Mouse (Mus musculus) liver, embryonic 16.5 days (tissue): Measurements from ENCODE around the gene Prrx1. TPM values are rescaled to one million over a fixed set of nuclear protein-coding genes. Genes with fewer than 3 reads are reported as not detected.

Experiments
- ATAC-seq: fragments of 200-750 bp; cut with Nextera tagmentation; 2 replicates; pipeline ENCODE4 v1.8.0; 2017; ENCODE audit warnings: low read depth, mild to moderate bottlenecking, moderate number of reproducible peaks, moderate library complexity
- H3K27ac ChIP-seq: fragments of 300-500 bp; sonication (generic); 2 replicates; pipeline ENCODE4 v1.5.1; 2014; ENCODE audit warnings: mild to moderate bottlenecking, low read length
- H3K27me3 ChIP-seq: fragments of 300-500 bp; sonication (generic); 2 replicates; pipeline ENCODE4 v1.6.1; 2014; ENCODE audit warnings: low read depth, low read length, mixed read lengths; ENCODE audit not compliant: control insufficient read depth, insufficient read depth
- H3K36me3 ChIP-seq: fragments of 300-500 bp; sonication (generic); 2 replicates; pipeline ENCODE4 v1.6.1; 2014; ENCODE audit warnings: mild to moderate bottlenecking; ENCODE audit not compliant: control insufficient read depth, insufficient read depth
- H3K4me1 ChIP-seq: fragments of 300-500 bp; sonication (generic); 2 replicates; pipeline ENCODE4 v1.6.1; 2014; ENCODE audit warnings: low read depth, low read length, mixed read lengths; ENCODE audit not compliant: control insufficient read depth
- H3K4me2 ChIP-seq: fragments of 300-500 bp; sonication (generic); 2 replicates; pipeline ENCODE4 v1.6.1; 2014; ENCODE audit warnings: low read depth, low read length, mixed read lengths
- H3K4me3 ChIP-seq: fragments of 300-500 bp; sonication (generic); 2 replicates; pipeline ENCODE4 v1.5.1; 2014; ENCODE audit warnings: low read depth, mild to moderate bottlenecking, low read length
- H3K9ac ChIP-seq: fragments of 300-500 bp; sonication (generic); 2 replicates; pipeline ENCODE4 v1.6.1; 2014; ENCODE audit warnings: low read depth, low read length
- H3K9me3 ChIP-seq: fragments of 300-500 bp; sonication (generic); replicated peaks from 2 replicates; pipeline ENCODE4 v1.6.1; 2016; ENCODE audit warnings: low read length; ENCODE audit not compliant: control insufficient read depth
- WGBS: fragments of 180-500 bp; shearing (Covaris S2); extraction: QIAGEN DNeasy Blood & Tissue Kit; methylation state at CpG from one replicate; pipeline ENCODE4 v1.1.7; 2014; ENCODE audit not compliant: insufficient replicate concordance; 5-methylcytosine and 5-hydroxymethylcytosine counted together
- polyA plus RNA-seq: library from polyadenylated mRNA; unstranded; fragments of >200 nt; fragmentation: Nextera tagmentation; extraction: Ambion mirVana; gene quantifications from 2 replicates; pipeline ENCODE4 v1.2.1, GENCODE M21; 2015

Gene Prrx1
- 0.25 and 0.28 TPM in 2 replicates for polyA plus RNA-seq

GRCm38 (mm10) chr1:163313101-163313773 is at the start of gene Prrx1:
TSS of gene Prrx1 (minus strand) at chr1:163313710.
- 2% methylated on average over 17 of the region's 17 CpGs for WGBS
- Histone ChIP-seq H3K27me3 (peaks cover 68% of the 10 kb centered on the region), H3K27ac (no peak within 1 kb of the TSS), H3K4me2 (peak within 1 kb of the TSS; percentile 53), H3K9ac (no peak within 1 kb of the TSS), H3K4me3 (peak within 1 kb of the TSS; percentile 43), H3K4me1 (no peaks in the 10 kb centered on the region; the same call in 1 of the 2 replicates), H3K9me3 (no peaks in the 10 kb centered on the region), H3K36me3 (no peaks in the 10 kb centered on the region)
- ATAC-seq: no peak

- Histone ChIP-seq H3K9me3 (no peaks in the 10 kb centered on the region), H3K36me3 (no peaks in the 10 kb centered on the region), H3K27ac (no peak overlapping the region), H3K4me1 (no peaks in the 10 kb centered on the region), H3K4me2 (no peak overlapping the region), H3K4me3 (no peak overlapping the region), H3K9ac (no peak overlapping the region), H3K27me3 (no peaks in the 10 kb centered on the region)
- ATAC-seq: no peak
- WGBS: 59% methylated on average over 8 of the region's 8 CpGs
Measured at GRCm38 (mm10) chr1:163362202-163362601, 48.7 kb upstream of the Prrx1 start.

- no peak for ATAC-seq
- no peaks in the 10 kb centered on the region for H3K4me1 ChIP-seq
Measured at GRCm38 (mm10) chr1:163361376-163361775, 47.9 kb upstream of the Prrx1 start.

GRCm38 (mm10) chr1:163360796-163361195 is 47.3 kb upstream of the Prrx1 start:
- 51% methylated on average over 6 of the region's 6 CpGs for WGBS

More at GRCm38 (mm10) chr1:163361376-163361775, 47.9 kb upstream of the Prrx1 start:
- H3K27ac ChIP-seq: no peak overlapping the region
- no peaks in the 10 kb centered on the region for H3K36me3 ChIP-seq
- no peak overlapping the region for H3K4me3 ChIP-seq
- 62% methylated on average over 5 of the region's 5 CpGs for WGBS
- H3K9ac ChIP-seq: no peak overlapping the region
- no peaks in the 10 kb centered on the region for H3K27me3 ChIP-seq
- no peaks in the 10 kb centered on the region for H3K9me3 ChIP-seq
- no peak overlapping the region for H3K4me2 ChIP-seq

GRCm38 (mm10) chr1:163359521-163359920 is 46.0 kb upstream of the Prrx1 start:
- Histone ChIP-seq H3K36me3 (no peaks in the 10 kb centered on the region), H3K4me1 (no peaks in the 10 kb centered on the region), H3K27ac (no peak overlapping the region), H3K27me3 (no peaks in the 10 kb centered on the region), H3K9ac (no peak overlapping the region), H3K9me3 (no peaks in the 10 kb centered on the region), H3K4me2 (no peak overlapping the region), H3K4me3 (no peak overlapping the region)
- WGBS: 71% methylated on average over 3 of the region's 3 CpGs
- no peak for ATAC-seq

More at GRCm38 (mm10) chr1:163360796-163361195, 47.3 kb upstream of the Prrx1 start:
- Histone ChIP-seq H3K4me3 (no peak overlapping the region), H3K27me3 (no peaks in the 10 kb centered on the region), H3K4me1 (no peaks in the 10 kb centered on the region), H3K4me2 (no peak overlapping the region), H3K27ac (no peak overlapping the region), H3K9ac (no peak overlapping the region), H3K36me3 (no peaks in the 10 kb centered on the region), H3K9me3 (no peaks in the 10 kb centered on the region)
- ATAC-seq: no peak

DNA sequence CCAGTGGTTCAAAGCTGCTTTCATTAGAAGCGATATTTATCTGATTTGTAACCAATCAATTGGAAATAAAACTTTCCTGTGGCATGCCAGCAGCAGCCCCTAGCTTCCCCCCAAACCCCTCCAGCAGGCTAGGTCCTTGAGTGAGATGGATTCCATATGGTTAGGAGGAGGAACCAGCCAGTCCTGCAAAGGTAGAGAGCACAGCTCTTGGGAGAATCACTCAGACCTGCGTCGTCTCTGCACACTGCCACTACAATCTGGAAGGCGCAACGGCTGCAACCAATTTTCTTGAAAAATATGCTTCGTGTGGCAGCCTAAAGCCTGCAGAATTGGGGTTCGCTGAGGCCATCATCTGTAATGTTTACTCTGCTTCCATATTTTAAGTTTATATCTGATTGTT is 44.7 kb upstream of the Prrx1 start:
- Histone ChIP-seq H3K9me3 (no peaks in the 10 kb centered on the region), H3K4me2 (no peak overlapping the region), H3K27ac (no peak overlapping the region), H3K4me3 (no peak overlapping the region), H3K27me3 (no peaks in the 10 kb centered on the region), H3K4me1 (no peaks in the 10 kb centered on the region), H3K9ac (no peak overlapping the region), H3K36me3 (no peaks in the 10 kb centered on the region)
- WGBS: 57% methylated on average over 7 of the region's 7 CpGs
- no peak for ATAC-seq

DNA sequence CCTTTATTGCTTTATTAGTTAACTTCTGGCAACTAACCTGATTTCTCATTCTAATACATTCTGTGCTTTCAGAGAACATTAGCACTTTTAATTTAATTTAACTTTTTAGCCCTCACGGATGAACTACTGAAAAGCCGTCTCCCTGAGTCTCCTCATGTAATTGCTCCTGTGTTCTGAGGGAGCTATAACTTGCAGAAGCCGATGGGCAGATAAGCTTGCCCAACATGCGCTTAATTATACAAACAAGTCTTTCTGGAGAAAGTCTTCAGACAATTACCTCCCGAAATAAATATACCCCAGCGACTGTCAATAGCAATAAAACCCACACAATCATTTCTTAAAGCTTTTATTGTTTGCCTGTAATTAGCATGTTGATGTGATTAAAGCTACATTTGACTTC is 44.2 kb upstream of the Prrx1 start:
- Histone ChIP-seq H3K9me3 (no peaks in the 10 kb centered on the region), H3K4me2 (no peak overlapping the region), H3K27me3 (no peaks in the 10 kb centered on the region), H3K27ac (no peak overlapping the region), H3K4me1 (no peaks in the 10 kb centered on the region), H3K4me3 (no peak overlapping the region), H3K9ac (no peak overlapping the region), H3K36me3 (no peaks in the 10 kb centered on the region)
- WGBS: 48% methylated on average over 6 of the region's 6 CpGs
- no peak for ATAC-seq

- no peak for ATAC-seq
- H3K9ac ChIP-seq: no peak overlapping the region
- H3K4me3 ChIP-seq: no peak overlapping the region
- H3K27ac ChIP-seq: no peak overlapping the region
- no peaks in the 10 kb centered on the region for H3K36me3 ChIP-seq
- H3K9me3 ChIP-seq: no peaks in the 10 kb centered on the region
- 60% methylated on average over 4 of the region's 4 CpGs for WGBS
- H3K4me2 ChIP-seq: no peak overlapping the region
- H3K27me3 ChIP-seq: no peaks in the 10 kb centered on the region
- no peaks in the 10 kb centered on the region for H3K4me1 ChIP-seq
Measured at GRCm38 (mm10) chr1:163356167-163356566, 42.7 kb upstream of the Prrx1 start.

DNA sequence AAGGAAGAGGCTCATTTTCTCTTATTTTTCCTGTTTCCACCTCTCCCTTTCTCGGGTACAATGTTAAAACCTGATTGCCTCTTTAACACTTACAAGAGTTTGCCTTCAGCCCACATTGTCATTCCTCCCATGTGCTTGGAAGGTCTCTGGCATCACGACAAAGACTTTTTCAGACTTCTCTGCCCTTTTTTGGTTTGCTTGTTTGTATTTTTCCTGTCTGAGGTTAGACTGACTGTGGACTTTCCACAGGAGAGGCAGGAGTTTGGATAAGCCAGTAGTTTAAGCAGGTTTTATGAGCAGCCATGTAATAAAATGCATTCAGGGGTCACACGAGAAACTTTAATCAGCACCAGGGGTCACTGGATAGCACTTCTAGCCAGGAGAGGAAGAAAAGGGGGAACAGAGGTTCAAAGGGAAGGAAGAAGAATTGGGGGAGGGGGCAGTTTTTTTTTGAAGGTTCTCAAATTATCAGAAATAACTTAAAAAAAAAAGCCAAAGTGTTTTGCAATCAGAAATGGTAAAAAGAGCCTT is 42.2 kb upstream of the Prrx1 start:
- Histone ChIP-seq H3K4me3 (no peak overlapping the region), H3K27ac (no peak overlapping the region), H3K36me3 (no peaks in the 10 kb centered on the region), H3K4me2 (no peak overlapping the region), H3K9ac (no peak overlapping the region), H3K9me3 (no peaks in the 10 kb centered on the region), H3K4me1 (no peaks in the 10 kb centered on the region), H3K27me3 (no peaks in the 10 kb centered on the region)
- ATAC-seq: no peak
- WGBS: 17% methylated on average over 3 of the region's 3 CpGs
